Mouse (Mus musculus) kidney, adult 2 months (tissue): ENCODE data around the gene Rgs14. TPM values are rescaled to one million over a fixed set of nuclear protein-coding genes. Genes with fewer than 3 reads are reported as not detected.

Experiments
- DNase-seq: peaks from one replicate; pipeline ENCODE4 v3.0.0; 2021
- H3K27ac ChIP-seq: fragments of 200-500 bp; 2 replicates; pipeline ENCODE4 v1.5.1; 2012; ENCODE audit warnings: low read depth, low read length, control low read depth, inconsistent platforms; ENCODE audit not compliant: insufficient read depth
- H3K27me3 ChIP-seq: fragments of 200-500 bp; replicated peaks from 2 replicates; pipeline ENCODE4 v1.6.1; 2012; ENCODE audit warnings: mild to moderate bottlenecking, moderate library complexity, low read length, inconsistent platforms; ENCODE audit not compliant: control insufficient read depth, insufficient read depth
- H3K36me3 ChIP-seq: fragments of 200-500 bp; 2 replicates; pipeline ENCODE4 v1.6.1; 2012; ENCODE audit warnings: mild to moderate bottlenecking, moderate library complexity, low read length, inconsistent platforms; ENCODE audit not compliant: control insufficient read depth, insufficient read depth
- H3K4me1 ChIP-seq: fragments of 200-500 bp; 2 replicates; pipeline ENCODE4 v1.6.1; 2011; ENCODE audit warnings: low read length; ENCODE audit not compliant: control insufficient read depth, insufficient read depth
- H3K4me3 ChIP-seq: fragments of 200-500 bp; 2 replicates; pipeline ENCODE4 v1.5.1; 2011; ENCODE audit warnings: mild to moderate bottlenecking, low read depth, low read length, control low read depth; ENCODE audit not compliant: insufficient read depth
- CTCF ChIP-seq: fragments of 200-500 bp; conservative IDR thresholded peaks from 2 replicates; pipeline ENCODE4 v1.5.1; 2011; ENCODE audit warnings: low read depth, mild to moderate bottlenecking, control low read depth, low read length, moderate library complexity, mixed read lengths; ENCODE audit not compliant: insufficient read depth, insufficient read length
- POLR2A ChIP-seq: fragments of 200-500 bp; IDR thresholded peaks from one replicate; pipeline ENCODE4 v1.6.1; 2011; ENCODE audit warnings: low read depth, low read length, control low read depth
- WGBS: fragments of 180-500 bp; shearing (Covaris S2); methylation state at CpG from one replicate; pipeline ENCODE4 v1.1.7; 2018; 5-methylcytosine and 5-hydroxymethylcytosine counted together
- polyA plus RNA-seq: library from polyadenylated mRNA; depleted of rRNA; stranded (reverse); fragments of >200 nt; gene quantifications from 2 replicates; pipeline ENCODE4 v1.2.3, GENCODE M21; 2012

Gene Rgs14
- polyA plus RNA-seq, 1 experiment = 4.2 TPM

DNA sequence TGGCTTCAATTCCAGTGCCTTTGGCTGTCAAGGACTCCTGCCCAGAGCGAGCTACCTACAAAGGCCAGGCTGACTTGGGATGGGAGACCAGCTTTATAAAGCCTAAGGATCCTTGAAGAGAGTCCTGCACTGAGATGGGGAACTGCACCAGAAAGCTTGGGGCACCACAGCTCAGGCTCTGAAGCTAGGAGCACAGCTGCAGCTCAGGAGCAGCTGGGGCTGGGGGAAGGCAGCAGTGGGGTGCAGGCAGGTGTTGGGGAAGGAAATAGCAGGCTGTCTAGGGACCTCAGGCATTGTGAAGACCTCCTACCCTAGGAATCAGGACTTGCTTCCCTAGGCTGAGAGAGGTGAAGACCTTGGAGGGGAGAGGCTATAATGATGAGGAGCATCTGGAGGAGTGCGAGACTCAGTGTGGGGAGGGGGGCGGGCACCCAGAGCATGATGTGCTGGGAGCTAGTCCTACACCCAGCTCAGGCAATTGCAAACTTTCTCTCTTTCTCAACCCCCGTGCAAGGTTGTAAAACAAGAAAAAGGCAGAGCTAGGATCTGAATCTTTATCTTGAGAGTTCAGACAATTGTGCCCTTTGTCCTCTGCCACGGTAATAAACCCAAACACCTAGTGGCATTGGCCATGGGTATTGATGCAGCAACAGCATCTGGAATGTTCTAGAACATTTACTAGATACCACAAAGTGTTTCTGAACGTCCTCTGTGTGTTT, 4.8 kb downstream of the Rgs14 start:
- no peaks in the 10 kb centered on the region for H3K27me3 ChIP-seq
- no peaks in the 10 kb centered on the region for H3K36me3 ChIP-seq
- H3K4me1 ChIP-seq = no peaks in the 10 kb centered on the region
- DNase-seq = no peak
- 59% methylated on average over 6 of the region's 6 CpGs for WGBS
- TF ChIP-seq POLR2A = no peak
- no peak for TF ChIP-seq CTCF
- H3K4me3 ChIP-seq = no peak overlapping the region
- H3K27ac ChIP-seq = no peak overlapping the region

DNA sequence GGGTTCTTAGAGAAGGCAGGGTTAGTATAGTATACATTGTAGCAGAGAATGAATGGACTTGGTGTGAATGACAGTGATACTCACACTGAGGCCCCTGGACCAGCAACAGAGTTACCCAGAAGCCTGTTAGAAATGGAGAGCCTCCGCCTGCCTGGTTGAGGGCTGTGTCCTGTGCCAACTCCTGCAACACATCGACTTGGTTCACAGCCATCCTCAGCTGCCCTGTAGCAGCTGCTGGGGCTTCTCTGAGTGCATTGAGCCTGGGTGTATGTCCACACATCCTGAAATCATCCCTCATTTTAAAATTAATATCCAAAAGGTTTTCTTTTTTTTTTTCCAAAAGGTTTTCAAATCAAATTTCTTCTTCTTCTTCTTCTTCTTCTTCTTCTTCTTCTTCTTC, 6.3 kb downstream of the Rgs14 start:
- no peaks in the 10 kb centered on the region for H3K4me1 ChIP-seq
- no peak for TF ChIP-seq POLR2A
- TF ChIP-seq CTCF = no peak
- no peak overlapping the region for H3K4me3 ChIP-seq
- 63% methylated on average over 2 of the region's 2 CpGs for WGBS
- H3K27me3 ChIP-seq = no peaks in the 10 kb centered on the region
- DNase-seq = no peak
- H3K36me3 ChIP-seq = no peaks in the 10 kb centered on the region
- no peak overlapping the region for H3K27ac ChIP-seq

DNA sequence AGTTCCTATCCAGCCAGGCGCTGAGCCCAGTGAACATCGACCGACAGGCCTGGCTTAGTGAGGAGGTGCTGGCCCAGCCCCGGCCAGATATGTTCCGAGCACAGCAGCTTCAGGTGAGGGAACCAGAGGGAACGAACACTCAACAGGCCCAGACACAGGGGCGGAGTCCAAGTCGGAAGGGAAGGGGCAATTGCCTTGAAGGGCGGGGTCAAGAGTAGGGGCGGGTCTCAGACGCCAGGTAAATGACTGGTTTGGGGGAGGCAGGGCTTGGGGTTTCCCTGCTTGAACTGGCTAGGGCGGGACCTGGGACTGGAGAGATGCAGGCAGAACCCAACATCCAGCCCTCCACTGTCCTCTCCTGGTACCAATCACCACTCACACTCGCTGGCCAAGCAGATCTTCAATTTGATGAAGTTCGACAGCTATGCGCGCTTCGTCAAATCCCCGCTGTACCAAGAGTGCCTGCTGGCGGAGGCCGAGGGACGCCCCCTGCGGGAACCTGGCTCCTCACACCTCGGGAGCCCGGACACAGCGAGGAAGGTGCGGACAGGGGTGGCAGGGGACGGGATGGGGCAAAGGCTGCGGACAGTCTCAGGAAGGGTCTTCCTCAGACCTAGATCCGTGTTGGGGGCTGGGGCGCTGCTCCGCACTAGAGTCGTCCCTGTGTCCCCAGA, 9.5 kb downstream of the Rgs14 start:
- WGBS = 24% methylated on average over 32 of the region's 32 CpGs
- no peaks in the 10 kb centered on the region for H3K36me3 ChIP-seq
- DNase-seq = peak; percentile 62

DNA sequence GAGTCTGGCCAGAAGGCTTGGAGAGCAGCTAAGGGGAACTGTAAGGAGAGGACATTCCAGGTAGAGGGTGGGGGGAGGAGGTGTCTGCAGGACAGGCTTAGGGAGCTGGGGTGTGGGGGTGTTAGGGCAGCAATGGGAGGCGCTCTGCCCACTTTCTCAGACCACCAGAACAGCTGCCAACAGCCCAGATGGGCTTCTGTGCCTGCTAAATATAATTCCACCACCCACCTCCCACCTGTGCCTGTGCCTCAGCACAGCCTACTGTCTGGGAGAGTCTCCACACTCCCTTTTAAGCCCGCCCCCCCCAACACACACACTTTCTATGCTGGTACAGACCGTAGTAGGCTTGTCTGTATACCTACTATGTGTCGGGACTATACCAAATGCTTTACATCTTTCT, 12.3 kb downstream of the Rgs14 start:
- Histone ChIP-seq H3K27me3 (no peaks in the 10 kb centered on the region), H3K4me3 (no peak overlapping the region), H3K27ac (no peak overlapping the region), H3K4me1 (no peaks in the 10 kb centered on the region), H3K36me3 (no peaks in the 10 kb centered on the region)
- WGBS = 89% methylated on average over 4 of the region's 4 CpGs
- TF ChIP-seq CTCF = no peak
- TF ChIP-seq POLR2A = no peak
- DNase-seq = no peak

More for the DNA sequence above, 9.5 kb downstream of the Rgs14 start:
- no peak overlapping the region for H3K27ac ChIP-seq
- TF ChIP-seq CTCF = no peak
- no peak for TF ChIP-seq POLR2A
- no peaks in the 10 kb centered on the region for H3K4me1 ChIP-seq
- no peaks in the 10 kb centered on the region for H3K27me3 ChIP-seq
- H3K4me3 ChIP-seq = no peak overlapping the region

DNA sequence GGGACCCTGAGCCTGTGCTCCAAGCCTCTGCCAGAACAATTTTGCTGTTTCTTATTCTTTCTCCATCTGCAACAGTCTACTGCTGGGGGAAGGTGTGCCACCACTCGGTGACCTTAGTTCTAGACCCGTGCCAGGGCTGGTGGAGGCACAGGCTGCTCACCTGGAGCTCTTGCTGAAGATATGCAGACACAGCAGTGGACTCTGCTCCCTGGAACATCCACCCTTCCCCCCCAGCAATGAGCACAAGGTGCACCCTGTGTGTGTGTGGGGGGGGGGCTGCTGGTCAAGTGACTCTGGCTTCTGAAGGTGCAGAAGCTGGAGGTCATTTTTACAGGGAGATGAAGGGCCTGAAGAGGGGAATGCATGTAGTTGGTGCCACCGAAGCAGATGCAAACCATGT, 21.1 kb downstream of the Rgs14 start:
- Histone ChIP-seq H3K27me3 (no peaks in the 10 kb centered on the region), H3K4me3 (0 out of 2 replicates have a peak overlapping the region, but pooled peaks have one; percentile 6), H3K4me1 (peaks cover 4% of the 10 kb centered on the region; the same call in 1 of the 2 replicates), H3K36me3 (no peaks in the 10 kb centered on the region), H3K27ac (peak overlapping the region; percentile 95)
- no peak for TF ChIP-seq CTCF
- no peak for TF ChIP-seq POLR2A
- 50% methylated on average over 3 of the region's 3 CpGs for WGBS
- DNase-seq = peak; percentile 96

DNA sequence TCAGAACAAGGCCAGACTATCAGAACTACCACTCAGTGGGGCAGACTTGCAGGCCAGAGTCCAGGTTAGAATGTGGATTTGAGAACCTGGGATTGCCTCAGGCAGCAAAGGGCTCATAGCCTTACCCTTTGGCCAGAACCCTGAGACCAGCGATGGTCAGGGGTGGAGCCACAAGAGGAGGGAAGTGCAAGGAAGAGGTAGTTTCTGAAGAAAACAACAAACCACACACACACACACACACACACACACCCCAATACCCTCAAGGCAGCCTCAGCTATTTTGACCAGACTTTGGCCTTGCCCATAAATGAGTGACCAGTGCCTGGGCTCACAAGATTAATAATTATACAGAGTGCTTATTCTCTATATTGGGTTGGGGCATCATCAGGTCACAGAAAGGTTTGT, 22.1 kb downstream of the Rgs14 start:
- Histone ChIP-seq H3K36me3 (no peaks in the 10 kb centered on the region), H3K27me3 (no peaks in the 10 kb centered on the region), H3K4me3 (no peak overlapping the region), H3K4me1 (peaks cover 4% of the 10 kb centered on the region; the same call in 1 of the 2 replicates), H3K27ac (peak overlapping the region; percentile 95)
- TF ChIP-seq CTCF (no peak), POLR2A (no peak)
- DNase-seq = peak; percentile 94
- 40% methylated on average over 1 of the region's 1 CpGs for WGBS

DNA sequence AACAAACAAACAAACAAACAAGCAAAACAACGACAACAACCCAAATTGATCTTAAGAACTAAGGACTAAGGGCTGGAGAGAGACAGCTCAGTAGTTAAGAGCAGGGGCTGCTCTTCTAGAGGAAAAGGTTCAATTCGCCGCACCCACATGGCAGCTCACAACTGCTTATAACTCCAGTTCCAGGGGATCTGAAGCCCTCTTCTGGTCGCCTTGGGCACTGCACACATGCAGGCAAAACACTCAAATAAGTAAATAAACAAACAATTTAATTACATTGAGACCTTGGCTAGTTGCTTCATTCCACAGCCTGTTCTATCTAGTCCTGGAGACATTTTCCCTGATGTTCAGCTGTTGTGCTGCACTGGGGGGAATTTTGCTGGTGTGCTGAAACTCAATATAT, 23.4 kb downstream of the Rgs14 start:
- peak; percentile 31 for DNase-seq
- no peaks in the 10 kb centered on the region for H3K27me3 ChIP-seq
- peak overlapping the region; percentile 68 for H3K27ac ChIP-seq
- WGBS = 79% methylated on average over 4 of the region's 4 CpGs
- no peaks in the 10 kb centered on the region for H3K36me3 ChIP-seq
- H3K4me1 ChIP-seq = peaks cover 4% of the 10 kb centered on the region; the same call in 1 of the 2 replicates
- H3K4me3 ChIP-seq = no peak overlapping the region
- TF ChIP-seq POLR2A (no peak), CTCF (peak; percentile 33; the same call in 1 of the 2 replicates)
